Mouse (Mus musculus) CD4-positive naive resting alpha-beta T cell, adult 76 days (primary cell): ENCODE measurements around the gene Hoxb3. TPM values are rescaled to one million over a fixed set of nuclear protein-coding genes. Genes with fewer than 3 reads are reported as not detected.

Experiments used
- total RNA-seq: library from RNA; stranded (reverse); gene quantifications from one replicate; pipeline ENCODE4 v1.2.4, GENCODE M21; 2023

The Hoxb3 gene
- total RNA-seq, result not detected

DNA sequence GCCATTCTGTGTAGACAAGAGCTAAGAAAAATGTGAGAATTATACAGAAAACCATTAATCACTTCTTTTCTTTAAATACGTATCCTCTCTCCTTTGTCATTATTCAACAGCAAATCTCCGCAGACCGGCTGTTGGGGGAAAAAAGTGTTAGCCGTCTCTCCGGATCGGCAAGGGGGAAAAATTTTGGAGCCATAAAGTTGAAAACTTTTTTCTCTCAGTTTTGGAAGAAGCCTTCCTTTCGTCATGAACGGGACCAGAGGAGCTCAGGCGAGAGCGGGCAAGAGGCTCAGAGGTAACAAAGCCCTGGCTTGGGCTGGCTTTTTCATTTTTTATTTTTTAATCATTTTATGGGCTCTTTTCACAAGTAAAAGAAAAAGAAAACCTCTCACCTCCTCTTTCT is at the start of gene Hoxb3:
Gene Hoxb3 (plus strand): TSS at position 173 of the 400 bp plus-strand sequence.

DNA sequence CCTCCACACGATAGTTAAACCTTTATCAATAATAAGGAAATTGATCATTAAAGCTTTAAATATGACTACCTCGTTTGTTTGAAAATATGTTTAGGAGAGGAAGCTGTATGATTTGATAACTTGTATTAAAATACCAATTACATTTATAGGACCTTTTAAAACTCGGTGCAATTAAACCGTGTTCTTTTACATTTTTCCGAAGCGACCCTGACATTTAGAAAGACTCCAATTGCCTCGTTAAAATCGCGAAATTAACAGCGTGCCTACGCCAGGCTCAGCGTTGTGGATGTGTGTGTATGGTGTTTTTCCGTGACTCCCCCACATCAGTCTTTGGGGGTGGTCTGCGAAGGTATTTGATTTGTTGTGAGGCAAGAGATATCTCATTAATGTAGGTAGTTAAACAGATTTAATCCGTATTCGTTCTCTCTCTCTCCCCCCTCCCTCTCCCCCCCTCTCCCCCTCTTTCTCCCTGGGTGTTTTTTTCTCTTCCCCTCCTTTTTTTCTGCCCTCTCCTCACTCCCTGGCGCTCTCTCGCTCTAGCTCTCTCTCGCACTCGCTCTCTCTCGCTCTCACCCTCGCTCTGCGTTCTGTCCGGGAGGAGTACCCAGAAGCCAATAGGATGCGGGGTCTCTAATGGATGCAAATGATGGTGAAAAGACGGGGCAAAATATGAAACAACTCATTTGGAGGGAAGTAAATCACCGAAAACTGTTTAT is 41.1 kb upstream of the Hoxb3 start, which contains the start of gene Hoxb8:
Gene Hoxb8 (plus strand): TSS at position 51 of the 716 bp plus-strand sequence.

DNA sequence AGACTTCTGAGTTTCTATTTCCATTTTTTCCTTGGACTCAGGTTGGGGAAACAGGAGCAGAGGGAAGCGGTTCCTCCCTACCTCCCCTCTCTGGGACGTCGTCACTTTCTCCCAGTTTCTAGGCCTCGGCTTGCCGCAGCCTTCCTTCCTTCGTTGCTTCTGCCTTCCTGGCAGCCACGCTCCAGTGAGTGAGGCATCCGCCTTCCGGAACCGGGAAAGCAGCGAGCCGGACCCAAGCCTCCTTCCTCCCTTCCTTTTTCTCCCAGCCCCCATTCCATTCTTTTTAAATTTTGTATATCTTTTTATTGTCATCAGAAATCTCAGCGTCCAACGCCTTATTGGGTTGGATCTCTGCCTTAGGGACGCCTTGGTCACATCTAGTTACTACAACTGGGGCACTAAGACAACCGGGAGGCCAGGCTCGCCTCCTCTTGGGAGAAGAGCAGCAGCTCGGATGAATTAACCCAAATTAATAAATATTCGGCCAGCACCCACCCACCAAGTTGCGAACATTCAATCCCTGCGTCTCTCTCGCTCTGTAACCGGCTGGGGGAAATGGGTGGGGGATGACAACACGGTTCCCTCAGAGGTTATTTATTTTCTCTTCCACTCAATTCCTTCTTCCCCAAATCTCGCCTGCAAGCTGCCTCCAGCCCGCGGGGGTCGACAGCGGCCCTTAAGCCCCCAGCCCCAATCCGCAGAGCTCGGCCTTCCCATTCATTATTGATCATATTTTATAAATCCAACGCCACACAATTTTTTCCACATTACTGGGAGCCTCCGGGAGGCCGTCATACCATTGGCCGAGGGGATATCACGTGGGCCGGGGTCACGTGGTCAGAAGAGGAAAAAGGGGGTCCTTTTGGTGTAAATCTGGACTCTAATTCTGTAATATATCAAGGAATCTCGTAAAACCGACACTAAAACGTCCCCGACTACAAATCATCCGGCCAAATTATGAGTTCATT is 37.1 kb upstream of the Hoxb3 start, which contains the start of gene Hoxb7:
Gene Hoxb7 (plus strand): TSS at position 853 of the 968 bp plus-strand sequence.

DNA sequence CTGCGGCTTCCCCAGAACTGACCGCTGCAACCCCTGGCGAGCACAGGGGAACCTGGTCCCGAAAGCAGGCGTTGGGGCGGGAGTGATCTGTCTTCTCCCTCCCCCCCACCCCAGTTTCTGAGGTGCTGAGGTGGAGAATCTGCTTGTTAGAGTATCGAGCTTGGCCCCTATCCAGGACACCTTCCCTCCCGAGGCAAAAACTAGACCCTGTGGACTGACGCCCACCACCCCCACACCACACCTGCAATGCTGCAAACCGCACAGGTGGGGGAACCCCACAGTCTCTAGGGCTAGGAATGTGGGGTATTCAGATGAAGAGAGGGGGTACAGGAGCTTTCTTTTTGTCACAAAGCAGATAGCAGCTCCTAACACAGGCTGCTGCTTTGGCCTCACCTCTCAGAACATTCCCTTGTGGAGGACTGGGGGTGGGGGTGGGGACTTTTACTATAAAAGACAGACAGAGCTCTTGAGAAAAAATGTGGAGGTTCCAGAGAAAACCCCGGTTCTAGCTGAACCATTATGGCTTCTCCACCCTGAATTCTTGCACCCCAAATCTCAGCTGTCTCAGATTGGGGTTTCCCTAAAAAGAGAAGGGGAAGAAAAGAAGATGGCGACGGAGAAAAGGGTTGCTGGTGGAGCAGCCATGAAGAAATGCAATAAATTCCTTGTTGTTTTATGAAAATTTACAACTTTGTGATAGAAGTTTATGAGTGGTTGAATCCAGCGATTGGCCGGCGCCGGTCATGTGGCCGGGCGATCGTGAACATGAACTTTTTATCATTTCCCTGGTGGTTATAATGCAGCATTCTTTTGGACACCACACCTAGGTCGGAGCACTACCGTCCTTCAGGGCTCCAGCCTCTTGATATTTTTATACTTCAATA is 31.2 kb upstream of the Hoxb3 start, which contains the start of gene Hoxb6:
Gene Hoxb6 (plus strand): TSS at position 796 of the 884 bp plus-strand sequence.

DNA sequence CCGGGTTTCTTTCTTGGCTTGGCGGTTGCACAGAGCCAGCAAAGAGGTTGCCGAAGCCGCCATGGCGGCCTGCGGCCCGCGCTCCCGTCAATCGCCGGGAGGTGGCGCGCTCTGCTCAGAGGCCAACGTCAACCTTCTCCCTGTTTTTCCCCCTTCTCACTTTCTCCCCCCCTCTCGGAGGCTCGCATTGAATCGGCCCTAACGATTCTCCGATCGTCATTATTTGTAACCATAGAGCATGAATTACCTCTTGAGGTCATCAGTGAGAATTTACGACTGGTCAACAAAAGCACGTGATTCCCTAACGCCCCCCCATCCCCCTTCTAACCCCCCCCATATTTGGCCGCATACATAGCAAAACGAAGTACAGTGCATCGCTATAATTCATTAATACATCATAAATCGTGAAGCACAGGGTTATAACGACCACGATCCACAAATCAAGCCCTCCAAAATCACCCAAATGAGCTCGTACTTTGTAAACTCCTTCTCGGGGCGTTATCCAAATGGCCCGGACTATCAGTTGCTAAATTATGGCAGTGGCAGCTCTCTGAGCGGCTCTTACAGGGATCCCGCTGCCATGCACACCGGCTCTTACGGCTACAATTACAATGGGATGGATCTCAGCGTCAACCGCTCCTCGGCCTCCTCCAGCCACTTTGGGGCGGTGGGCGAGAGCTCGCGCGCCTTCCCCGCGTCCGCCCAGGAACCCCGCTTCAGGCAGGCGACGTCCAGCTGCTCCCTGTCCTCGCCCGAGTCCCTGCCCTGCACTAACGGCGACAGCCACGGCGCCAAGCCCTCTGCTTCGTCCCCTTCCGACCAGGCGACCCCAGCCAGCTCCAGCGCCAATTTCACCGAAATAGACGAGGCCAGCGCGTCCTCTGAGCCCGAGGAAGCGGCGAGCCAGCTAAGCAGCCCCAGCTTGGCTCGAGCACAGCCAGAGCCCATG is 19.7 kb upstream of the Hoxb3 start, which contains the start of gene Hoxb5:
Gene Hoxb5 (plus strand): TSS at position 186 of the 949 bp plus-strand sequence.

DNA sequence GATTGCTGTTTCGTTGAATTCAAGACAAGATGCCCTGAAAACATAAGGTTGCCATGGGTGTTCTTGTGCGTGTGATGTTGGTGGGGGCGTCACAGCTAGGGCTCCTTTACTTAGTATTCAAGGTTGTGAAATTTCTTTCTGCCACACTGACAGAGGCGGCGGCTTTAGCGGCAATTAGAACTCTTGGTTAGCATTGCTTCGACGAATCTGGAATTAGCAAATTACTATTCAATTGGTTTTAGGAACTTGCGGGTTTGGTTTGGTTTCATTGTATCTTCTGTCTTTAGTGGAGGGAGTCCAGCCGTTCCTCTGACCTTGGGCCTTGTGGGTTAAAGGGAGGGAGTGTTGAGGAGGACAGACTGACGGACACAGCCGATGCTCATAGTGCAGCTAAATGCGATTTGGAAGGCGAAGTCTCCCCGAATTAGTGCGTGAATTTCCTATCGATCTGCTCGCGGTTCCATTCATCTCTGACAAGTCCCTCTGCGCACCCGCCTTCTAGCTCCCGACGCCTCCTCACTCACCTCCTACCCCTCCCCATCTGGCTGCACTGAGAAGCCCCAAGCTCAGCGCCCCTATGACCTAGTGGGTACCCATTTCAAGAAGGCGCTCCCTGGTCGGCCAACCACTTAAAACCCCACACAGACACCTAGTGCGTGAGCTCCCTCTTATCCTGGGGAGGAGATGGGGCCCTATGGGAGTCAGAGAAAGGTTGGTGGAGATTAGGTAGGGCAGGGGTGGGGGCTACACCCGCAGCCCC is 5.3 kb upstream of the Hoxb3 start, which contains the start of gene Hoxb4:
Gene Hoxb4 (plus strand): TSS at position 660 of the 760 bp plus-strand sequence.

DNA sequence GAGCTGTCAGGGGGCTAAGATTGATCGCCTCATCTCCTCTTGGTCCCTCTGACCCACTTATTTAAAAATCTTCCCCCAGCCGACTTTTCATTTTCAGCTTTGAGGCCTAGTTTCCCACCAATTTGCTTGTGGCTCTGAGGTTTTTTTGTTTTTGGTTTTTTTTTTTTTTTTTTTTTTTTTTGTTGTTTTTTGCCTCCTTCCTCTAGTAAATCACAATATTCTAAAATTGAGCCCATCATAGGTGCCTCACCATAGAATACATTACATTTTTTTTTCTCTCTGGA is 27.2 kb downstream of the Hoxb3 start, which contains the start of gene Hoxb2:
Gene Hoxb2 (plus strand): TSS at position 185 of the 284 bp plus-strand sequence.

DNA sequence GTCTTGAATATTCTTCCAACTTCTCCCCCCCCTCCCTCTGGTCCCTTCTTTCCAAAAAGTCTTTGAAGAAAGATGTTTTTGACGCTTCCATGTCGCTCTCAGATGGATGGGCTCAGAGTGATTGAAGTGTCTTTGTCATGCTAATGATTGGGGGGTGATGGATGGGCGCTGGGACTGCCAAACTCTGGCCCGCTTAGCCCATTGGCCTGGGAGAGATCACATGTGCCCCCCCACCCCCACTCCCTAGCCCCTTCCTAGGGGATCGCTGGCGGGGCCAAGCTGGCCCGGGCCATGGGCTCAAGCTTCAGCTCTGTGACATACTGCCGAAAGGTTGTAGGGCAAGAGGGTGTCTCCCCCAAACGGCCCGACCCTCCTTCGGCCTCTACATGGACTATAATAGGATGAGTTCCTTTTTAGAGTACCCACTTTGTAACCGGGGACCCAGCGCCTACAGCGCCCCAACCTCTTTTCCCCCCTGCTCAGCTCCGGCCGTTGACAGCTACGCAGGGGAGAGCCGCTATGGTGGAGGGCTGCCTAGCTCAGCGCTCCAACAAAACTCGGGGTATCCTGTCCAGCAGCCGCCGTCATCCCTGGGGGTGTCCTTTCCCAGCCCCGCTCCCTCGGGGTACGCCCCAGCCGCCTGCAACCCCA is 42.4 kb downstream of the Hoxb3 start, which contains the start of gene Hoxb1:
Gene Hoxb1 (plus strand): TSS at position 312 of the 651 bp plus-strand sequence.

Other genes starting within 250 kb of the Hoxb3 start
- 102 TPM for gene Atp5g1, start 247.7 kb upstream of the Hoxb3 start, total RNA-seq
- not detected for gene Calcoco2, start 211.4 kb upstream of the Hoxb3 start, total RNA-seq
- gene Ttll6, start 189.5 kb upstream of the Hoxb3 start, total RNA-seq, result not detected
- not detected for gene Hoxb13, start 129.0 kb upstream of the Hoxb3 start, total RNA-seq
- not detected for gene Hoxb9, start 51.9 kb upstream of the Hoxb3 start, total RNA-seq
- gene Hoxb8, start 41.4 kb upstream of the Hoxb3 start, total RNA-seq, result not detected
- gene Hoxb7, start 36.7 kb upstream of the Hoxb3 start, total RNA-seq, result not detected
- gene Hoxb6, start 30.9 kb upstream of the Hoxb3 start, total RNA-seq, result not detected
- not detected for gene Hoxb5, start 20.0 kb upstream of the Hoxb3 start, total RNA-seq
- gene Hoxb4, start 5.1 kb upstream of the Hoxb3 start, total RNA-seq, result 0.59 TPM
- gene Hoxb2, start 27.2 kb downstream of the Hoxb3 start, total RNA-seq, result not detected
- gene Hoxb1, start 42.4 kb downstream of the Hoxb3 start, total RNA-seq, result not detected
- gene Skap1, start 141.3 kb downstream of the Hoxb3 start, total RNA-seq, result 420 TPM